Mouse (Mus musculus) heart, embryonic 11.5 days (tissue): ENCODE results near the gene Gfod1. TPM values are rescaled to one million over a fixed set of nuclear protein-coding genes. Genes with fewer than 3 reads are reported as not detected.
A peak's percentile ranks its signal among the peaks of the same experiment; 100 is the strongest.

Experiments
- ATAC-seq: fragments of 200-750 bp; cut with Nextera tagmentation; replicated peaks from 2 replicates; pipeline ENCODE4 v1.8.0; 2017; ENCODE audit warnings: moderate library complexity; ENCODE audit not compliant: insufficient number of reproducible peaks, low FRiP score, low TSS enrichment
- H3K27ac ChIP-seq: fragments of 300-500 bp; sonication (generic); 2 replicates; pipeline ENCODE4 v1.5.1; 2014; ENCODE audit warnings: mild to moderate bottlenecking, low read depth, low read length
- H3K27me3 ChIP-seq: fragments of 300-500 bp; sonication (generic); 2 replicates; pipeline ENCODE4 v1.6.1; 2014; ENCODE audit warnings: mild to moderate bottlenecking, low read length, mixed read lengths; ENCODE audit not compliant: control insufficient read depth, insufficient read depth
- H3K36me3 ChIP-seq: fragments of 300-500 bp; sonication (generic); 2 replicates; pipeline ENCODE4 v1.6.1; 2014; ENCODE audit warnings: mild to moderate bottlenecking, low read length, moderate library complexity, mixed read lengths; ENCODE audit not compliant: control insufficient read depth, insufficient read depth
- H3K4me1 ChIP-seq: fragments of 300-500 bp; sonication (generic); 2 replicates; pipeline ENCODE4 v1.6.1; 2014; ENCODE audit warnings: low read length; ENCODE audit not compliant: control insufficient read depth, insufficient read depth
- H3K4me2 ChIP-seq: fragments of 300-500 bp; sonication (generic); 2 replicates; pipeline ENCODE4 v1.6.1; 2014; ENCODE audit warnings: mild to moderate bottlenecking, moderate library complexity
- H3K4me3 ChIP-seq: fragments of 300-500 bp; sonication (generic); 2 replicates; pipeline ENCODE4 v1.5.1; 2014; ENCODE audit warnings: low read depth, low read length
- H3K9ac ChIP-seq: fragments of 300-500 bp; sonication (generic); 2 replicates; pipeline ENCODE4 v1.6.1; 2014; ENCODE audit warnings: mild to moderate bottlenecking, low read depth, low read length, moderate library complexity
- H3K9me3 ChIP-seq: fragments of 300-500 bp; sonication (generic); replicated peaks from 2 replicates; pipeline ENCODE4 v1.6.1; 2016; ENCODE audit warnings: low read length; ENCODE audit not compliant: control insufficient read depth
- WGBS: fragments of 180-500 bp; shearing (Covaris S2); extraction: QIAGEN DNeasy Blood & Tissue Kit; methylation state at CpG from one replicate; pipeline ENCODE4 v1.1.7; 2014; ENCODE audit not compliant: insufficient replicate concordance; 5-methylcytosine and 5-hydroxymethylcytosine counted together
- polyA plus RNA-seq: library from polyadenylated mRNA; unstranded; fragments of >200 nt; fragmentation: Nextera tagmentation; extraction: Ambion mirVana; gene quantifications from 2 replicates; pipeline ENCODE4 v1.2.1, GENCODE M21; 2014

The Gfod1 gene
- polyA plus RNA-seq, 1 experiment from 2014 or later: 1.5 TPM

- H3K4me2 ChIP-seq: no peak overlapping the region
- H3K27ac ChIP-seq: peak overlapping the region; percentile 74
- no peak overlapping the region for H3K4me3 ChIP-seq
- no peaks in the 10 kb centered on the region for H3K9me3 ChIP-seq
- H3K4me1 ChIP-seq: peaks cover 68% of the 10 kb centered on the region
- H3K27me3 ChIP-seq: no peaks in the 10 kb centered on the region
- no peaks in the 10 kb centered on the region for H3K36me3 ChIP-seq
- WGBS: 27% methylated on average over 6 of the region's 6 CpGs
- H3K9ac ChIP-seq: no peak overlapping the region
- no peak for ATAC-seq
Observed at GRCm38 (mm10) chr13:43236630-43237029, 67.3 kb downstream of the Gfod1 start.

GRCm38 (mm10) chr13:43235982-43236381 lies 68.0 kb downstream of the Gfod1 start:
- Histone ChIP-seq H3K27me3 (no peaks in the 10 kb centered on the region), H3K9ac (no peak overlapping the region), H3K4me3 (no peak overlapping the region), H3K4me1 (peaks cover 68% of the 10 kb centered on the region), H3K36me3 (no peaks in the 10 kb centered on the region), H3K4me2 (peak overlapping the region; percentile 42), H3K27ac (peak overlapping the region; percentile 74), H3K9me3 (no peaks in the 10 kb centered on the region)
- WGBS: 26% methylated on average over 4 of the region's 4 CpGs
- no peak for ATAC-seq

DNA sequence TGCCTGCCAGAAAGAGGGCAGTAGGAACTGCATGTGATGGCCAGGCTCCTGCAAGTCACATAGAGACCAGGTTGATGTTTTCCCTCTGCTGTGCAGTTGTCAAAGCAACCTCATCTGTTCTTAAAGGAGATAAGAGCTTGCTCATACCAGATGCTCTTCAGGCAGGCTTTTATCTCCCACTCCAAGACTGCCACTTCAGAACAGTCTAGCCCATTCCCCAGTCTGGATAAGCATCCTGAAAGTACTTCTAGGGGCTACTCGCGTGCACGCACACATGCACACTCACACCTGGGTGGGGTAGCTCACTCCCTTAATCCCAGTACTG lies 68.4 kb downstream of the Gfod1 start:
- peaks cover 68% of the 10 kb centered on the region for H3K4me1 ChIP-seq
- H3K27ac ChIP-seq: peak overlapping the region; percentile 74
- H3K36me3 ChIP-seq: no peaks in the 10 kb centered on the region
- no peak overlapping the region for H3K9ac ChIP-seq
- H3K27me3 ChIP-seq: no peaks in the 10 kb centered on the region
- WGBS: 17% methylated on average over 3 of the region's 3 CpGs
- peak; percentile 40; the same call in 1 of the 2 replicates for ATAC-seq
- peak overlapping the region; percentile 42 for H3K4me2 ChIP-seq
- H3K9me3 ChIP-seq: no peaks in the 10 kb centered on the region
- no peak overlapping the region for H3K4me3 ChIP-seq

DNA sequence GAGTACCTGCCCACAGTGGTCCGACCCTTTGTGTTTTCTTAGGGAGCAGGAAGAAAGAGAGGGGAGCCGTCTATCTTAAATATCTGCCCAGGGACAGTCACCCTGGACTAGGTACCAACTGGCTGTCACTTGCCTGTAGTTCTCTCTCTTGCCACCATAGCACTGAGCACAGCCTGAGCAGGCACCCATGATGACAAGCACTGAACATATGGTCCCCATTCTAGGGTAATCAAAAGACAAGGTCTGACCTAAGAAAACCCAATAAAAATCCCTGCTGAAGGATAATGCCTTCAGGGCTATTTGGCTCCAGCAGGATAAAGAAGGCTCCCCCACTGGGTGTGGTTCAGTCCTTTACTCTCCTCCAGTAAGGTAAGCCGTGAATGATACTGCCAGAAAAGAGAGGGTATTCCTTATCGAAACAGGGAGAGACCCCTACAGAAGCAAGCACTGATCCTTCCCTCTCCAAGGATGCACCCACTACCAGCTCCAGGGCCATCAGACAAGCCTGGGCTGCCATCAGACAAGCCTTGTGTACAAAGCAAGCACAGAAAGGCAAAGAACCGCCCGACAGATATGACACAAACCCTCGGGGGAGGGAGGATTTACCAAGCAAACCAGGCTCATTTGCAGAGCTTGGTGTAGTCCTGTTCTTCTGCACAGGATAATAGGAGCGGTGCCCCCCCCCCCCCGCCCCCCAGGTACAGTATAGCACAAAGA lies 68.9 kb downstream of the Gfod1 start:
- H3K9me3 ChIP-seq: no peaks in the 10 kb centered on the region
- no peak overlapping the region for H3K9ac ChIP-seq
- H3K4me3 ChIP-seq: no peak overlapping the region
- peaks cover 73% of the 10 kb centered on the region for H3K4me1 ChIP-seq
- no peak for ATAC-seq
- no peaks in the 10 kb centered on the region for H3K27me3 ChIP-seq
- 37% methylated on average over 9 of the region's 9 CpGs for WGBS
- H3K36me3 ChIP-seq: no peaks in the 10 kb centered on the region
- H3K27ac ChIP-seq: peak overlapping the region; percentile 74
- H3K4me2 ChIP-seq: peak overlapping the region; percentile 42; the same call in 1 of the 2 replicates

GRCm38 (mm10) chr13:43233331-43233730 lies 70.6 kb downstream of the Gfod1 start:
- Histone ChIP-seq H3K27me3 (no peaks in the 10 kb centered on the region), H3K36me3 (no peaks in the 10 kb centered on the region), H3K4me1 (peaks cover 87% of the 10 kb centered on the region), H3K9ac (no peak overlapping the region), H3K9me3 (no peaks in the 10 kb centered on the region), H3K4me2 (no peak overlapping the region), H3K27ac (no peak overlapping the region), H3K4me3 (no peak overlapping the region)
- WGBS: 53% methylated on average over 4 of the region's 4 CpGs
- ATAC-seq: no peak

DNA sequence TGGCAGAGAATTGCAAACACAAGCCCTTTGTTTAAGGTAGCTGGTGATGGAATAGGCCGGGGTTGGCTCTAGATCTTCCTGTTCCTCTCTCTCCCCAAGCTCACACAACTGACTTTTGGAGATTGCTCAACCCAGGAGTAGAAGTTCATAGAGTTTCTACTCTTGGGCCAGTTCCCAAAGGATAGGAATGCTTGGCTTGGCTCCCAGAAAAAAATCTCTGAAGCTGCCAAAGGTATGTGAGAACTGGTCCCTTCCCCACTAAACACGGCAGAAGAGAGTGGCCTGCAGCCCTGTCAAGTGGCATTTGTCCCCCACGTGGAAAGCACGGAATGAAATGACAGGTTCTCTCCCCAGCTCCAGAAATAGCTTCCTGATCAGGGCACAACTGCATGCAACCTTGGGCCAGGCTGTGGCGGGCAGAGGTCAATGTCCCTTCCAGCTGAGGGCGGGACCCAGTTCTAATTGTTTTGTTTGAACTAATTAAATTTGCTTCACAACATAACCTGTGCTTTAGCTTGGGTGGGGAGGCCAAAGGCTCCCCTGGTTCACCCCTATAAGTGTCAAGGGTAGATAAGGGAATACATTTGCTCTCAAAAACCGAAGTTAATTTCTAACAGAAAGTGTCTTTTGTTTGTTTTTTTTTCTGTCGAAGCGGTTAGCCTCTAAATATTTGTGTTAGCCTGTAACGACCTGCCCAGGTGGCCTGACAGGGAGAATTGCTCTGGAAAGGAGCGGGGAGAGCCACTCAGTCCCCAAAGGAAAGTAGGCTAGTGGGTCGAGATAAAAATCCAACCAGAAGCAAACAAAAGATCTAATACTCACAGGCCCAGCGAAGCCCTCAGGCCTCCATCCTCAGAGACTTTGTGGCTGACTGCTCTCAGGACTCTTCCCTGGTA lies 71.8 kb downstream of the Gfod1 start:
- ATAC-seq: peak; percentile 16; the same call in 1 of the 2 replicates
- peaks cover 92% of the 10 kb centered on the region for H3K4me1 ChIP-seq
- no peaks in the 10 kb centered on the region for H3K9me3 ChIP-seq
- no peak overlapping the region; the same call in 1 of the 2 replicates for H3K4me2 ChIP-seq
- H3K4me3 ChIP-seq: no peak overlapping the region
- peak overlapping the region; percentile 80 for H3K27ac ChIP-seq
- peak overlapping the region; percentile 54 for H3K9ac ChIP-seq
- WGBS: 21% methylated on average over 13 of the region's 13 CpGs
- H3K36me3 ChIP-seq: no peaks in the 10 kb centered on the region
- H3K27me3 ChIP-seq: no peaks in the 10 kb centered on the region

DNA sequence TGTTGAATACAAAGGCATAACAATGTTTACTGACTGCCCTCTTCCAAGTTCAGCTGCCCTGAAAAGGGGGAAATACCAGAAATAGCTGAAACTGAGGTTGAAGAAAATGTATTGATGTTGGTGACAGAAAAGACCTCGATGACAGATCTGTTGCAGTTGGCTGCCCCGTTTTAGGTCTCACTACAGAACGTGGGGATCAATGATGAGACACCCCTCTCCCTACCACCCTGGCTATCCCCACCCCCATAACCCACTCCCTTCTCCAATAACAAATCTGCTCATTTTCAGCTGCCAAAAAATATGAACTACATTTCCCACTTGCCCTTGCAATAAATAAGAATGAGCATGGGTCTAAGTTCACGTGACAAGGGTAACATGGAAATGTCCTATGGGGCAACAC lies 73.1 kb downstream of the Gfod1 start:
- Histone ChIP-seq H3K9me3 (no peaks in the 10 kb centered on the region), H3K9ac (peak overlapping the region; percentile 46; the same call in 1 of the 2 replicates)

DNA sequence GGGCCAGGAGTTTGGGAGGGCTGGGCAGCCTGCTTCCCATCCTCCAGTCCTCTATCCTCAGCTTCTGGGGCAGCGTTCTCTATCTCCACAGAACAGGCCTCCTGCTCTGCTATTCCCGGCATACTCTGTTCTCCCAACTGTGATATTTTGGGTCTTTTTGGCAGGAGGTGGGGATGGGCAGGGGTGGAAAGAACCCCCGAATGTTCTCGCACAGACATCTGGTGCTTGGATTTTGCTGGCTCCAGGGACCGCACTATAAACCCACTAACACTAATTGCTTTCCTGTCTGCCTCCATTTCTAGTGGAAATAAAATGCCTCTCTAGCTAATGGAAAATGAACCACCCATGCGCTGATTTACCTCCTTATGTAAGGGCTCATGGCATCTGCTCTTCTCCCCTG lies 73.7 kb downstream of the Gfod1 start:
- Histone ChIP-seq H3K9ac (peak overlapping the region; percentile 46), H3K36me3 (no peaks in the 10 kb centered on the region), H3K9me3 (no peaks in the 10 kb centered on the region), H3K27me3 (no peaks in the 10 kb centered on the region), H3K4me1 (peaks cover 76% of the 10 kb centered on the region), H3K4me2 (peak overlapping the region; percentile 4), H3K4me3 (no peak overlapping the region), H3K27ac (peak overlapping the region; percentile 80)
- no peak for ATAC-seq
- WGBS: 42% methylated on average over 6 of the region's 6 CpGs

More for the DNA sequence above, 73.1 kb downstream of the Gfod1 start:
- H3K36me3 ChIP-seq: no peaks in the 10 kb centered on the region
- no peak for ATAC-seq
- peaks cover 82% of the 10 kb centered on the region for H3K4me1 ChIP-seq
- no peak overlapping the region for H3K4me2 ChIP-seq
- H3K4me3 ChIP-seq: no peak overlapping the region
- 40% methylated on average over 4 of the region's 4 CpGs for WGBS
- no peaks in the 10 kb centered on the region for H3K27me3 ChIP-seq
- peak overlapping the region; percentile 80 for H3K27ac ChIP-seq
